Mouse (Mus musculus) embryonic facial prominence, embryonic 14.5 days (tissue): ENCODE data around the gene Os9. TPM values are rescaled to one million over a fixed set of nuclear protein-coding genes. Genes with fewer than 3 reads are reported as not detected.
"Not testable (repeated sequence)": the region's sequence is repeated elsewhere in the genome, so short reads cannot be mapped to it uniquely, and the experiment has no call there.

Experiments used
- ATAC-seq: fragments of 200-750 bp; cut with Nextera tagmentation; 2 replicates; pipeline ENCODE4 v1.8.0; 2017; ENCODE audit warnings: low read depth, moderate number of reproducible peaks, moderate TSS enrichment
- DNase-seq: peaks from one replicate; pipeline ENCODE4 v3.0.0-alpha.2; 2015; ENCODE audit warnings: low spot score
- H3K27ac ChIP-seq: fragments of 300-500 bp; sonication (generic); replicated peaks from 2 replicates; pipeline ENCODE4 v1.5.1; 2014; ENCODE audit warnings: low read depth, mild to moderate bottlenecking, low read length, moderate library complexity
- H3K27me3 ChIP-seq: fragments of 300-500 bp; sonication (generic); replicated peaks from 2 replicates; pipeline ENCODE4 v1.6.1; 2014; ENCODE audit warnings: low read length; ENCODE audit not compliant: control insufficient read depth, insufficient read depth
- H3K36me3 ChIP-seq: fragments of 300-500 bp; sonication (generic); 2 replicates; pipeline ENCODE4 v1.6.1; 2014; ENCODE audit warnings: low read length, mixed read lengths; ENCODE audit not compliant: control insufficient read depth, insufficient read depth
- H3K4me1 ChIP-seq: fragments of 300-500 bp; sonication (generic); 2 replicates; pipeline ENCODE4 v1.6.1; 2014; ENCODE audit warnings: antibody characterized with exemption, low read length; ENCODE audit not compliant: control insufficient read depth, insufficient read depth
- H3K4me2 ChIP-seq: fragments of 300-500 bp; sonication (generic); 2 replicates; pipeline ENCODE4 v1.6.1; 2014; ENCODE audit warnings: low read depth, mild to moderate bottlenecking, low read length, moderate library complexity, mixed read lengths
- H3K4me3 ChIP-seq: fragments of 300-500 bp; sonication (generic); 2 replicates; pipeline ENCODE4 v1.5.1; 2014; ENCODE audit warnings: low read depth, mild to moderate bottlenecking, low read length
- H3K9ac ChIP-seq: fragments of 300-500 bp; sonication (generic); 2 replicates; pipeline ENCODE4 v1.6.1; 2014; ENCODE audit warnings: low read depth, mild to moderate bottlenecking, low read length, moderate library complexity, mixed read lengths
- H3K9me3 ChIP-seq: fragments of 300-500 bp; sonication (generic); 2 replicates; pipeline ENCODE4 v1.6.1; 2016; ENCODE audit warnings: low read length; ENCODE audit not compliant: control insufficient read depth
- WGBS: fragments of 180-500 bp; shearing (Covaris S2); extraction: QIAGEN DNeasy Blood & Tissue Kit; methylation state at CpG from one replicate; pipeline ENCODE4 v1.1.7; 2014; 5-methylcytosine and 5-hydroxymethylcytosine counted together
- polyA plus RNA-seq: library from polyadenylated mRNA; unstranded; fragments of >200 nt; fragmentation: Nextera tagmentation; extraction: Ambion mirVana; gene quantifications from 2 replicates; pipeline ENCODE4 v1.2.1, GENCODE M21; 2014

Os9 gene
- polyA plus RNA-seq, 1 experiment from 2014 or later = 59.3 TPM

DNA sequence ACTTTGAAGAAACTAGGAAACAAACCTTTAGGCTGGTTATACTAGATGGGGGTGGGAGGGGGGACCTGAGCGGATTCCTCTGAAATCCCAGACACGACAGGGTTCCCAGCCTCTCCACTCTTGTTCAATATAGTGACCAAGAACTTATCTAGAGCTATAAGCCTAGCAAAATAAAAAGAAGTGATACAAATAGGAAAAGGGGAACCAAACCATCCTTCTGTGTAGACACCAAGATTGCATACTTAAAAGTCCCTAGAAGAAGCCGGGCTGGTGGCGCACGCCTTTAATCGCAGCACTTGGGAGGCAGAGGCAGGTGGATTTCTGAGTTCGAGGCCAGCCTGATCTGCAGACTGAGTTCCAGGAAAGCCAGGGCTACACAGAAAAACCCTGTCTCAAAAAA is 32.4 kb upstream of the Os9 start:
- 93% methylated on average over 7 of the region's 7 CpGs for WGBS
- no peak for DNase-seq

DNA sequence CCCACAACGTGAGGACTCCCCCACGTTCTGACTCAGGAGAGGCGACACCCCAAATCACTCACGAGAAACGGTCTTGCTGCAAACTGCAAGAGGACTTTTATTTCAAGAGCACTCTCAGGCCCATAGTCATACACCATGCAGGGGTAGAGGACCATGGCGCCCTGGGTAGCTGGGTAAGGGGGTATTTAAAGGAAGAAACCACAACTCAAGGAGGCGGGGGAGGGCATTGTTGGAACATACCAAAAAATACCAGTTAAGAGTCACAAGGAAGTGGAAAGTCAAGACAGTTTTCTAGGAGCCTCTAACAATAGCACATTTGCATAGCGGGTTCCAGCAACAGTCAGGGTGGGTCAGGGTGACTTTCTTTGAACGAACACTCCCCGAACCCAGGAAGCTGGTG is 31.6 kb upstream of the Os9 start:
- DNase-seq, H3K9ac ChIP-seq, H3K4me3 ChIP-seq, ATAC-seq, H3K4me2 ChIP-seq, H3K9me3 ChIP-seq, H3K4me1 ChIP-seq, H3K27ac ChIP-seq, H3K27me3 ChIP-seq, H3K36me3 ChIP-seq: not testable (repeated sequence)
- WGBS = 83% methylated on average over 10 of the region's 10 CpGs

More for the DNA sequence above, 32.4 kb upstream of the Os9 start:
- Histone ChIP-seq H3K9ac (no peak overlapping the region), H3K27ac (no peak overlapping the region), H3K36me3 (no peaks in the 10 kb centered on the region), H3K9me3 (no peaks in the 10 kb centered on the region), H3K4me1 (no peaks in the 10 kb centered on the region), H3K4me3 (no peak overlapping the region), H3K27me3 (no peaks in the 10 kb centered on the region), H3K4me2 (no peak overlapping the region)
- ATAC-seq = no peak

DNA sequence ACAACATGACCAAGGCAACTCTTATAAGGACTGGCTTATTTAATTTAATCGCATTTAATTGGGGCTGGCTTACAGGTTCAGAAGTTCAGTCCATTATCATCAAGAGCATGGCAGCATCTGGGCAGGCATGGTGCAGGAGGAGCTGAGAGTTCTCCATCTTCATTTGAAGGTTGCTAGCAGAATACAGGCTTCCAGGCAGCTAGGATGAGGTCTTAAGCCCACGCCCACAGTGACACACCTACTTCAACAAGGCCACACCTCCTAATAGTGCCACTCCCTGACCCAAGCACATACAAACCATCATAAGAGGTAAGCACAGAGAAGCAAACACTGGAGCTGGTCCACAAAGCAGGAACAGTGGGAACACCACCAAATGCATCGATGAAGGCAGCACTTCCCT is 30.3 kb upstream of the Os9 start:
- DNase-seq, ATAC-seq, H3K9ac ChIP-seq, H3K27me3 ChIP-seq, H3K4me1 ChIP-seq, H3K36me3 ChIP-seq, H3K4me2 ChIP-seq, H3K4me3 ChIP-seq, H3K9me3 ChIP-seq, H3K27ac ChIP-seq: not testable (repeated sequence)
- 87% methylated on average over 3 of the region's 3 CpGs for WGBS

DNA sequence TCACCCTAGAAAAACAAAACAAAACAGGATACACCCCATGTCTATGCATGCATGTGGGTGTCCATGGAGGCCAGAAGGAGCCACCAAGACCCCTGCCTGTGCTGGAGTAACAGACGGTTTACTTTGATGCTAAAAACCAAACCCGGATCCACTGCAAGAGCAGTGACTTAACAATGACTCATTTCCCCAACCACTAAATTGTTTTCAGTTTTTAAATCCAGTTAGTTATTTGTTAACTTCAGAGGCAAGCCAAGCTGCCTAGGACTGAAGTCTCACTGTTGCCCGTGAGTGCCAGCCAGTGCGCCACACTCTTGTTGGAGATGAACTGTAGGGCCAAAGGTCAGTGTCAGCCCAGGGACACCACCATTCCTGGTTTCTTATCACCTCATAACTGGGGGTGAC is 29.5 kb upstream of the Os9 start:
- H3K4me2 ChIP-seq = no peak overlapping the region
- WGBS = 84% methylated on average over 4 of the region's 4 CpGs
- no peaks in the 10 kb centered on the region for H3K4me1 ChIP-seq
- H3K27me3 ChIP-seq = no peaks in the 10 kb centered on the region
- H3K9me3 ChIP-seq = no peaks in the 10 kb centered on the region
- DNase-seq (no peak), ATAC-seq (no peak)
- H3K9ac ChIP-seq = no peak overlapping the region
- no peaks in the 10 kb centered on the region for H3K36me3 ChIP-seq
- H3K27ac ChIP-seq = no peak overlapping the region
- no peak overlapping the region for H3K4me3 ChIP-seq

DNA sequence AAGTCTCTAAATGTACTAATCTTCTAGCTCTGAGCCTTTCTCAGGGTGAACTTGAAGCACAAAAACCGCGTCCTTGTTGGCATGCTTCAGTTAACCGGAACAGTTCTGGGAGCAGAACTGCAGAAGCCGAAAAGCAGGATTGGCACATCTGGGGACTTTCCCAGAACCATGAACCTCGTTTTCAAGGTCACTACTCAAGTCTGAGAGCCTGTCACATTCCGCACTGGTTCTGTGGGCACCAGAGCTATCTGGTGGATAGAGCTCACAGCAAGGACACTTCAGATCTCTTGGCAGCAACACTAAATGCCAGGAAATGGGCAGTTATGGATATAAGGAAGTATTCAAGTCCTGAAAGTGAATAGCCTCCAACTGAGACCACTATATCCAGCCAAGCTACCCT is 26.2 kb upstream of the Os9 start:
- no peak overlapping the region for H3K9ac ChIP-seq
- H3K27me3 ChIP-seq = no peaks in the 10 kb centered on the region
- WGBS = 82% methylated on average over 6 of the region's 6 CpGs
- no peak overlapping the region for H3K4me2 ChIP-seq
- no peaks in the 10 kb centered on the region for H3K4me1 ChIP-seq
- DNase-seq = no peak
- no peaks in the 10 kb centered on the region for H3K9me3 ChIP-seq
- H3K36me3 ChIP-seq = no peaks in the 10 kb centered on the region
- H3K27ac ChIP-seq = no peak overlapping the region
- ATAC-seq = no peak
- H3K4me3 ChIP-seq = no peak overlapping the region

DNA sequence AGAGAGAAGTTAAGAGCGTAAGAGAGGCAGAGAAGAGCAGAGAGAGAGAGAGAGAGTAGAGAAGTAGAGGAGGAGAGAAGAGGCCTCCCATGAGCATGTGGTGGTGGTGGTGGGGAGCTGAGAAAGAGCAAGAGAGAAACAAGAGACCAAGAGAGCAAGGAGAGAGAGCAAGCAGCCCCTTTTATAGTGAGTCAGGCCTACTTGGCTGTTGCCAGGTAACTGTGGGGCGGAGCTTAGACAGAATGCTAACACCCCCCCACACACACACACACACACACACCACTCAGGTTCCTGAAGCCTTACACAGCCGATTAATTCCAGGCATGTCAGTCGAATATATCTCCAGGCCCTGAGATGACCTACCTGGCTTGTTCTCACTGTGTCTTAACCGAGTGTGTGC is 24.4 kb upstream of the Os9 start:
- no peak overlapping the region for H3K27ac ChIP-seq
- ATAC-seq (no peak), DNase-seq (no peak)
- H3K9ac ChIP-seq = no peak overlapping the region
- no peaks in the 10 kb centered on the region for H3K4me1 ChIP-seq
- no peaks in the 10 kb centered on the region for H3K9me3 ChIP-seq
- no peak overlapping the region for H3K4me3 ChIP-seq
- H3K4me2 ChIP-seq = no peak overlapping the region
- WGBS = 68% methylated on average over 5 of the region's 5 CpGs
- H3K27me3 ChIP-seq = no peaks in the 10 kb centered on the region
- no peaks in the 10 kb centered on the region for H3K36me3 ChIP-seq

DNA sequence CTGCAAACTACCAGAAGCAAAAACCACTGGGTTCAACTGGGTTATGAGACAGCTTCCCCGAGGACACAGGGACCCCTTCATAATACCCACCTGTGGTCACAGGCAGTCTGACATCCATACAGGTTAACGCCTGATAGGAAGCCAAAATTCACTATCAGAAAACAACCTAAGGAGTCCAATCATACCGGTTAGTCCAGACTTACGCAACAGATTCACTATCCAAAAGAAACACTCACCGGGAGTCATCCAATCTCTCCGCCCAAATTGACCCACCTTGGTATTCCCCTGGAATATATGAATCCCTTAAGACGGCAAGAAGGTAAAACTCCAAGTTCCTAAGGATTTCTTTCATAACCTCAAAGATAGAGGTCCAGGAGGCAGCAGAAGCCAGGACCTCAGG is 23.6 kb upstream of the Os9 start:
- H3K36me3 ChIP-seq = no peaks in the 10 kb centered on the region
- no peak overlapping the region for H3K27ac ChIP-seq
- no peaks in the 10 kb centered on the region for H3K9me3 ChIP-seq
- no peak overlapping the region for H3K4me2 ChIP-seq
- H3K27me3 ChIP-seq = no peaks in the 10 kb centered on the region
- 89% methylated on average over 7 of the region's 7 CpGs for WGBS
- ATAC-seq (no peak), DNase-seq (no peak)
- no peak overlapping the region for H3K9ac ChIP-seq
- no peak overlapping the region for H3K4me3 ChIP-seq
- no peaks in the 10 kb centered on the region for H3K4me1 ChIP-seq

DNA sequence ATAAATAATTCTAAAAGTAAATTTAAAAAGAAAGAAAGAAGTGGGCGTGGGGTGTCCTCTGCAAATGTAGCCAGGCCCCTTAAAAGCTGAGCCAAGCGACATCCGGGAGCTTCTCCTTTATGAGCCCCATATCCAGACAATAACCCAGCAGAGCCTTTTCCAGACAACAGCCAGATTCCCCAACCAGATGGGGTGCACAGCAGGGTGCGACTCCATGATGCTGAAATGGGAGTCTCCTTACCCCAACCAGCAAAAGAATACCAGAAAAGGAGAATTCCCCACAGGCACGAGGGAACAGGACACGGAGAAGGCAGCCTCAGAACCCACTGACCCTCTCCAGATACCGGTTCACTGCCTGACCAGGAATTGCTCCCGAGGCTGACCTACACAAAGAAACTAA is 22.3 kb upstream of the Os9 start:
- Histone ChIP-seq H3K4me2 (no peak overlapping the region), H3K9me3 (no peaks in the 10 kb centered on the region), H3K4me1 (no peaks in the 10 kb centered on the region), H3K36me3 (no peaks in the 10 kb centered on the region), H3K27ac (no peak overlapping the region), H3K4me3 (no peak overlapping the region), H3K9ac (no peak overlapping the region), H3K27me3 (no peaks in the 10 kb centered on the region)
- DNase-seq (no peak), ATAC-seq (no peak)
- 76% methylated on average over 8 of the region's 8 CpGs for WGBS

DNA sequence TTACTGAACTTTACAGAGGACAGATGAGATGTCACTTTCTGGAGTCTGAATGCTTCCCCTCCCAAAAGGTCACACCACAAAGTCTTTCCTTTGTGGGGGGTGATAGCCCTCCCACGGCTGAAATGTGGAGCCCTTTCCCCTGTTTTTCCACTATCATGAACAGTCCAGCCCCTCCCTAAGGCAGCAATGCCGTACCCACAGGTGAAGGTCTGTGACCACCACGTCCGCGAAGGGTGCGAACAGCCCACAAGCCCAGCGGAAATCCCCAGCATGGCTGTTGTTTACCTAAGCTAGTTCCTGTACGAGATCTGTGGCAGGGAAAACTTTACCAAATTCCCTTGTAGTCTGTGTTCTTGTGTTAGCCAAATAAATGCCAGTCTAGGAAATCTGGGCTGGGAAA is 20.6 kb upstream of the Os9 start:
- WGBS = 75% methylated on average over 8 of the region's 8 CpGs
- H3K9me3 ChIP-seq = no peaks in the 10 kb centered on the region
- no peak for DNase-seq
- no peak overlapping the region for H3K4me3 ChIP-seq
- no peaks in the 10 kb centered on the region for H3K27me3 ChIP-seq
- H3K4me2 ChIP-seq = no peak overlapping the region
- H3K4me1 ChIP-seq = no peaks in the 10 kb centered on the region
- H3K9ac ChIP-seq = no peak overlapping the region
- H3K27ac ChIP-seq = no peak overlapping the region
- ATAC-seq = no peak
- H3K36me3 ChIP-seq = no peaks in the 10 kb centered on the region
